Mouse (Mus musculus) small intestine, adult 2 months (tissue): ENCODE data around the gene Gm19402. TPM values are rescaled to one million over a fixed set of nuclear protein-coding genes. Genes with fewer than 3 reads are reported as not detected.
"Not testable (repeated sequence)": the region's sequence is repeated elsewhere in the genome, so short reads cannot be mapped to it uniquely, and the experiment has no call there.

Experiments
- H3K27ac ChIP-seq: fragments of 200-500 bp; 2 replicates; pipeline ENCODE4 v1.5.1; 2012; ENCODE audit warnings: low read depth, low read length, control low read depth, inconsistent platforms; ENCODE audit not compliant: insufficient read depth
- H3K27me3 ChIP-seq: fragments of 200-500 bp; 2 replicates; pipeline ENCODE4 v1.6.1; 2012; ENCODE audit warnings: mild to moderate bottlenecking, moderate library complexity, low read length, inconsistent platforms; ENCODE audit not compliant: control insufficient read depth, insufficient read depth
- H3K36me3 ChIP-seq: fragments of 200-500 bp; 2 replicates; pipeline ENCODE4 v1.6.1; 2012; ENCODE audit warnings: mild to moderate bottlenecking, low read length, control low read depth, inconsistent platforms; ENCODE audit not compliant: control insufficient read depth, insufficient read depth
- H3K4me1 ChIP-seq: fragments of 200-500 bp; 2 replicates; pipeline ENCODE4 v1.6.1; 2012; ENCODE audit warnings: low read length, inconsistent platforms, mixed read lengths; ENCODE audit not compliant: control insufficient read depth, insufficient read depth, insufficient read length
- H3K4me3 ChIP-seq: fragments of 200-500 bp; 2 replicates; pipeline ENCODE4 v1.5.1; 2012; ENCODE audit warnings: low read depth, mild to moderate bottlenecking, control low read depth, inconsistent platforms, low read length, moderate library complexity
- CTCF ChIP-seq: fragments of 200-500 bp; IDR thresholded peaks from 2 replicates; pipeline ENCODE4 v1.5.1; 2012; ENCODE audit warnings: low read depth, mild to moderate bottlenecking, control low read depth, inconsistent platforms, low read length, moderate library complexity, mixed read lengths; ENCODE audit not compliant: insufficient replicate concordance, insufficient read length; ENCODE audit errors: extremely low read depth
- POLR2A ChIP-seq: fragments of 200-500 bp; IDR thresholded peaks from 2 replicates; pipeline ENCODE4 v1.6.1; 2012; ENCODE audit warnings: low read depth, mild to moderate bottlenecking, control low read depth, inconsistent platforms, low read length, moderate library complexity
- whole genome bisulfite sequencing: fragments of 180-500 bp; shearing (Covaris S2); methylation state at CpG from one replicate; pipeline ENCODE4 v1.1.7; 2018; 5-methylcytosine and 5-hydroxymethylcytosine counted together
- polyA plus RNA-seq: library from polyadenylated mRNA; depleted of rRNA; stranded (reverse); fragments of >200 nt; gene quantifications from 2 replicates; pipeline ENCODE4 v1.2.3, GENCODE M21; 2012

Gene Gm19402
- polyA plus RNA-seq, 1 experiment = not detected

GRCm38 (mm10) chr10:77715507-77715906 is 24.9 kb upstream of the Gm19402 start, which contains the start of gene Gm10142:
Gene Gm10142, plus strand, starts transcription at chr10:77715807.
- 84% methylated on average over 1 of the region's 1 CpGs for WGBS
- Histone ChIP-seq H3K27me3 (no peaks in the 10 kb centered on the region), H3K4me3 (no peak within 1 kb of the TSS), H3K27ac (no peak within 1 kb of the TSS), H3K4me1 (no peaks in the 10 kb centered on the region), H3K36me3 (no peaks in the 10 kb centered on the region)
- TF ChIP-seq CTCF = no peak
- TF ChIP-seq POLR2A = no peak

GRCm38 (mm10) chr10:77713734-77714133 is 23.2 kb upstream of the Gm19402 start:
- no peaks in the 10 kb centered on the region for H3K4me1 ChIP-seq
- 61% methylated on average over 4 of the region's 4 CpGs for WGBS
- H3K27ac ChIP-seq = no peak overlapping the region
- H3K36me3 ChIP-seq = no peaks in the 10 kb centered on the region
- no peak overlapping the region for H3K4me3 ChIP-seq
- H3K27me3 ChIP-seq = no peaks in the 10 kb centered on the region
- TF ChIP-seq POLR2A (no peak), CTCF (no peak)

- not testable (repeated sequence) for H3K36me3 ChIP-seq, H3K27ac ChIP-seq, H3K27me3 ChIP-seq, H3K4me1 ChIP-seq, H3K4me3 ChIP-seq
Measured at GRCm38 (mm10) chr10:77711157-77711556, 20.6 kb upstream of the Gm19402 start, which contains the start of gene Gm10024. Gene Gm10024, plus strand, starts transcription at chr10:77711457.

GRCm38 (mm10) chr10:77709831-77710230 is 19.3 kb upstream of the Gm19402 start:
- no peak overlapping the region for H3K27ac ChIP-seq
- no peak for TF ChIP-seq POLR2A
- TF ChIP-seq CTCF = no peak
- no peaks in the 10 kb centered on the region for H3K4me1 ChIP-seq
- no peaks in the 10 kb centered on the region for H3K36me3 ChIP-seq
- 72% methylated on average over 3 of the region's 3 CpGs for WGBS
- no peak overlapping the region for H3K4me3 ChIP-seq
- H3K27me3 ChIP-seq = no peaks in the 10 kb centered on the region

- H3K27ac ChIP-seq = no peak within 1 kb of the TSS
- H3K36me3 ChIP-seq = no peaks in the 10 kb centered on the region
- TF ChIP-seq POLR2A (no peak), CTCF (no peak)
- H3K4me3 ChIP-seq = no peak within 1 kb of the TSS
- 84% methylated on average over 1 of the region's 1 CpGs for WGBS
- H3K4me1 ChIP-seq = no peaks in the 10 kb centered on the region
- no peaks in the 10 kb centered on the region for H3K27me3 ChIP-seq
Measured at GRCm38 (mm10) chr10:77706326-77706725, 15.8 kb upstream of the Gm19402 start, which contains the start of gene Gm10272. Gene Gm10272, plus strand, starts transcription at chr10:77706626.

- H3K4me3 ChIP-seq = no peak within 1 kb of the TSS
- TF ChIP-seq CTCF (no peak), POLR2A (no peak)
- 44% methylated on average over 4 of the region's 4 CpGs for WGBS
- no peaks in the 10 kb centered on the region for H3K36me3 ChIP-seq
- no peaks in the 10 kb centered on the region for H3K27me3 ChIP-seq
- H3K4me1 ChIP-seq = no peaks in the 10 kb centered on the region; the same call in 1 of the 2 replicates
- H3K27ac ChIP-seq = no peak within 1 kb of the TSS
Measured at GRCm38 (mm10) chr10:77697133-77697532, 6.6 kb upstream of the Gm19402 start, which contains the start of gene Gm9508. Gene Gm9508, minus strand, starts transcription at chr10:77697233.

GRCm38 (mm10) chr10:77687021-77687420 is 3.5 kb downstream of the Gm19402 start:
- TF ChIP-seq POLR2A (no peak), CTCF (no peak)

More at GRCm38 (mm10) chr10:77687021-77687420, 3.5 kb downstream of the Gm19402 start:
- H3K4me3 ChIP-seq = no peak overlapping the region
- no peak overlapping the region for H3K27ac ChIP-seq
- peaks cover 8% of the 10 kb centered on the region for H3K4me1 ChIP-seq
- H3K36me3 ChIP-seq = no peaks in the 10 kb centered on the region
- no peaks in the 10 kb centered on the region; the same call in 1 of the 2 replicates for H3K27me3 ChIP-seq
- 31% methylated on average over 10 of the region's 10 CpGs for WGBS
